Mouse (Mus musculus) retina, postnatal 1 day (tissue): ENCODE measurements around the gene Rbm6.
A peak's percentile ranks its signal among the peaks of the same experiment; 100 is the strongest.

Experiments used
- DNase-seq: peaks from one replicate; pipeline ENCODE4 v3.0.0-alpha.2; 2012

Gene Rbm6

GRCm38 (mm10) chr9:107873137-107873536 lies at the start of gene Rbm6:
Gene Rbm6 (minus strand): TSS chr9:107873237.
- no peak for DNase-seq

GRCm38 (mm10) chr9:107919441-107919840 lies 46.4 kb upstream of the Rbm6 start:
- DNase-seq = peak; percentile 74

GRCm38 (mm10) chr9:107918884-107919283 lies 45.8 kb upstream of the Rbm6 start:
- no peak for DNase-seq

- peak; percentile 63 for DNase-seq
These were observed 45.0 kb upstream of the Rbm6 start for GRCm38 (mm10) chr9:107917895-107918608.

GRCm38 (mm10) chr9:107914764-107915420 lies 41.9 kb upstream of the Rbm6 start:
- DNase-seq = no peak

GRCm38 (mm10) chr9:107910025-107910769 lies 37.2 kb upstream of the Rbm6 start:
- DNase-seq = no peak

GRCm38 (mm10) chr9:107908410-107909158 lies 35.5 kb upstream of the Rbm6 start:
- no peak for DNase-seq

- DNase-seq = no peak
These were observed 34.7 kb upstream of the Rbm6 start for GRCm38 (mm10) chr9:107907801-107908120.

- no peak for DNase-seq
These were observed 34.1 kb upstream of the Rbm6 start for GRCm38 (mm10) chr9:107906967-107907800.

- peak; percentile 52 for DNase-seq
These were observed 33.4 kb upstream of the Rbm6 start, which contains the start of gene Mst1r for GRCm38 (mm10) chr9:107906252-107906966. Gene Mst1r (plus strand): TSS chr9:107906873.

GRCm38 (mm10) chr9:107904726-107905125 lies 31.7 kb upstream of the Rbm6 start:
- DNase-seq = peak; percentile 92

- no peak for DNase-seq
These were observed 28.5 kb upstream of the Rbm6 start for GRCm38 (mm10) chr9:107901627-107901914.

GRCm38 (mm10) chr9:107900840-107901626 lies 28.0 kb upstream of the Rbm6 start:
- DNase-seq = peak; percentile 88

GRCm38 (mm10) chr9:107899855-107900254 lies 26.8 kb upstream of the Rbm6 start:
- no peak for DNase-seq

GRCm38 (mm10) chr9:107898563-107898962 lies 25.5 kb upstream of the Rbm6 start:
- DNase-seq = no peak

GRCm38 (mm10) chr9:107891023-107891422 lies 18.0 kb upstream of the Rbm6 start:
- DNase-seq = no peak

GRCm38 (mm10) chr9:107890260-107890659 lies 17.2 kb upstream of the Rbm6 start:
- no peak for DNase-seq

- DNase-seq = no peak
These were observed 15.3 kb upstream of the Rbm6 start for GRCm38 (mm10) chr9:107888267-107888850.

- DNase-seq = peak; percentile 90
These were observed 14.8 kb upstream of the Rbm6 start, which contains the start of gene Mon1a for GRCm38 (mm10) chr9:107887804-107888266. Gene Mon1a (plus strand): TSS chr9:107888151.

GRCm38 (mm10) chr9:107880411-107880810 lies 7.4 kb upstream of the Rbm6 start:
- no peak for DNase-seq
